Mouse (Mus musculus): ENCODE measurements around the gene Cd59b.

The Cd59b gene

GRCm38 (mm10) chr2:104069704-104070185, at the start of gene Cd59b:
Gene Cd59b (plus strand): TSS chr2:104069849.
- peak; percentile 45 for DNase-seq (ENCODE audit: low read depth, low spot score)

GRCm38 (mm10) chr2:104023096-104023495, 46.6 kb upstream of the Cd59b start:
- DNase-seq (ENCODE audit: low read depth, low spot score): no peak

- no peak for DNase-seq (ENCODE audit: low read depth, low spot score)
These were observed 45.0 kb upstream of the Cd59b start for GRCm38 (mm10) chr2:104024656-104025055.

GRCm38 (mm10) chr2:104027458-104028138, 42.1 kb upstream of the Cd59b start, which contains the start of gene Fbxo3:
Gene Fbxo3 (plus strand): TSS chr2:104027721.
- DNase-seq (ENCODE audit: low read depth, low spot score): peak; percentile 73

GRCm38 (mm10) chr2:104028139-104028723, 41.4 kb upstream of the Cd59b start, which contains the start of gene 4931422A03Rik:
Gene 4931422A03Rik (minus strand): TSS chr2:104028361.
- DNase-seq (ENCODE audit: low read depth, low spot score): no peak

- no peak for DNase-seq (ENCODE audit: low read depth, low spot score)
These were observed 40.6 kb upstream of the Cd59b start for GRCm38 (mm10) chr2:104029074-104029473.

- no peak for DNase-seq (ENCODE audit: low read depth, low spot score)
These were observed 39.3 kb upstream of the Cd59b start for GRCm38 (mm10) chr2:104030381-104030780.

- no peak for DNase-seq (ENCODE audit: low read depth, low spot score)
These were observed 37.6 kb upstream of the Cd59b start for GRCm38 (mm10) chr2:104032056-104032455.

- peak; percentile 76 for DNase-seq (ENCODE audit: low read depth, low spot score)
These were observed 34.7 kb upstream of the Cd59b start for GRCm38 (mm10) chr2:104034832-104035472.

- no peak for DNase-seq (ENCODE audit: low read depth, low spot score)
These were observed 34.1 kb upstream of the Cd59b start for GRCm38 (mm10) chr2:104035595-104035994.

- no peak for DNase-seq (ENCODE audit: low read depth, low spot score)
These were observed 33.3 kb upstream of the Cd59b start for GRCm38 (mm10) chr2:104036316-104036715.

GRCm38 (mm10) chr2:104038236-104038635, 31.4 kb upstream of the Cd59b start:
- no peak for DNase-seq (ENCODE audit: low read depth, low spot score)

GRCm38 (mm10) chr2:104041632-104042031, 28.0 kb upstream of the Cd59b start:
- no peak for DNase-seq (ENCODE audit: low read depth, low spot score)

- no peak for DNase-seq (ENCODE audit: low read depth, low spot score)
These were observed 26.9 kb upstream of the Cd59b start for GRCm38 (mm10) chr2:104042766-104043165.

GRCm38 (mm10) chr2:104043624-104044478, 25.8 kb upstream of the Cd59b start:
- no peak for DNase-seq (ENCODE audit: low read depth, low spot score)

GRCm38 (mm10) chr2:104044479-104045080, 25.1 kb upstream of the Cd59b start:
- DNase-seq (ENCODE audit: low read depth, low spot score): no peak

- DNase-seq (ENCODE audit: low read depth, low spot score): no peak
These were observed 11.3 kb upstream of the Cd59b start for GRCm38 (mm10) chr2:104058381-104058780.

- DNase-seq (ENCODE audit: low read depth, low spot score): no peak
These were observed 10.7 kb upstream of the Cd59b start for GRCm38 (mm10) chr2:104058954-104059353.

- no peak for DNase-seq (ENCODE audit: low read depth, low spot score)
These were observed 9.9 kb upstream of the Cd59b start for GRCm38 (mm10) chr2:104059786-104060185.

GRCm38 (mm10) chr2:104060996-104061395, 8.7 kb upstream of the Cd59b start:
- no peak for DNase-seq (ENCODE audit: low read depth, low spot score)

- DNase-seq (ENCODE audit: low read depth, low spot score): no peak
These were observed 7.0 kb upstream of the Cd59b start for GRCm38 (mm10) chr2:104062665-104063064.

Data from mesoderm, embryonic 11.5 days (tissue).